Mouse (Mus musculus) spleen, postnatal 14 days (tissue): ENCODE data around the gene Svop.

ENCODE experiments used
- DNase-seq, 2 experiments: peaks; one replicate each; pipeline ENCODE4 v3.0.0; 2021 to 2022; ENCODE audit warnings: low spot score in 2 of 2

Gene Svop

GRCm38 (mm10) chr5:114106391-114106935 lies 15.1 kb upstream of the Svop start:
- DNase-seq = no peak

DNA sequence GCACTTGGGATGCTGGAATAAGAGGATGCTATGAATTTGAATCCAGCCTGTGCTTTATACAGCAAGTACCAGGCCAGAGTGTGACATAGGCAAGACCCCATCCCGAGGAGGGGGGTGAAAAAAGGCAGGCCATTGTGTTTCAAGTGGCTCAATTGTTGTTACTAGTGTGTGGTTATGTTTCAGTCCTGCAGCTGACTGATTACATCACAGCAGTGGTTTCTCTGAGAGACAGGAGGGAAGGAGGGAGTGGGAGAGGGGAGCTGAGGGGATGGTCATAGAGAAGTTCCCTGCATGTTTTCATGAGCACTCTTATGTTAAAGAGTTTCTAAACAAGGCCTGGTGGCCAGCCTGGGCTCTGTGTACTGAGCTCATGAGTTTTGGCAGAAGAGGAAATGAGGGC lies 11.4 kb upstream of the Svop start:
- no peak for DNase-seq

GRCm38 (mm10) chr5:114101873-114102272 lies 10.5 kb upstream of the Svop start:
- no peak for DNase-seq

GRCm38 (mm10) chr5:114100390-114101099 lies 9.2 kb upstream of the Svop start:
- no peak for DNase-seq

DNA sequence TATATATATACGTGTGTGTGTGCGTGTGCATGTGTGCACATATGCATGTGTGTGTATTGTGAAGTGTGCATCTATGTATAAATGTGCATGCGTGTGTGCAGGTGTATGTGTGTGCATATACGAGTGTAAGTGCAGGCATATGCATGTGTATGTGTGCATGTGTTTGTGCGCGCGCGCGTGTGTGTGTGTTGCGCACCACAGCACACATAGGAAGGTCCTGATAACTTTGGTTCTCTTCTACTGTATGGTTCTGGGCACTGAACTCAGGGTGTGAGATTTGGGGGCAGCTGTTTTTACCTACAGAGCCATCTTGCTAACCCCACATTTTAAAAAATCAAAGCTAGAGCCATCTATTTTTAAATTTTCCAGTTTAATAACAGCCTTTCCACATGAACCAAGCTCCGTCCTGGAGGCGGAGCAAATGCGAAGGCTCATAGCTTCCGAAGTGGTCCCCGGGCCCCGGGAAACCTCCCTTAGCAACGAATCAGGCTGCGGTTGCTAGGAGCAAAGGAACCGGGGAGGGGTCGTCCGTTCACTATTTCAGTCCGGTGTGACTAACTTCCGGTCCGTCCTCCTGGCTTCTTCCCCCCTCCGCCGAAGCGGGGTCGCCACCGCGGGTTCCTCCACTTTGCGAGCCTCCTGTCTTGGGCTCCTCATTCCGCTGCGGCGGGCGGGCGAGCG lies 8.5 kb upstream of the Svop start:
- DNase-seq = peak; percentile 76 to 85

GRCm38 (mm10) chr5:114090421-114091013 lies 853 bp downstream of the Svop start:
- DNase-seq = no peak

DNA sequence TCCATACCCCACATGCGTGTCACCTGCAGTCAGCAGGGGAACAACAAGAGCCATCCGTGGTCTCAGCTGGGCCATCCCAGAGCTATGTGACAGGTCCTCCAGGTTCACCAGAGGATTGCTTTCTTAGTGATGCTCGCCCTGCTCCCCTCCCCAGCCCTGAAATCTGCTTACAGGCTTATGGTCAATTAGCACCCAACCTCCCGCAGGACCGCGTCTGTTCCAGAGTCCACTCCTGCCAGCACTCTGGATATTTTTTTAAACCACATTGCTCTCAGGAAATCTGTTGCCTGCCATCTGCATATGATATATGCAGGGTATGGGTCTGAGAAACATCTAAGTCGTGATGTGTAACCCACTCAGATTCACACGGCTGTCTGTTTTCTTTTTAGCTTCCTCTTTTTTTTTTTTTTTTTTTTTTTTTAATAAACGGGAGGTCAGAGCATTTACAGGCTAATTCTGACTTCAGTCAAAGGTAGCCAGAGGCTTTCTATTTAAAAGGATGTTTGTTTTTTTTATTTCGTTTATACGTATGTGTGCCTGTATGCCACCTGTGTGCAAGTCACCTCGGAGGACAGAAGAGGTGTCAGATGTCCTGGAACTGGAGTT lies 3.4 kb downstream of the Svop start:
- no peak for DNase-seq

DNA sequence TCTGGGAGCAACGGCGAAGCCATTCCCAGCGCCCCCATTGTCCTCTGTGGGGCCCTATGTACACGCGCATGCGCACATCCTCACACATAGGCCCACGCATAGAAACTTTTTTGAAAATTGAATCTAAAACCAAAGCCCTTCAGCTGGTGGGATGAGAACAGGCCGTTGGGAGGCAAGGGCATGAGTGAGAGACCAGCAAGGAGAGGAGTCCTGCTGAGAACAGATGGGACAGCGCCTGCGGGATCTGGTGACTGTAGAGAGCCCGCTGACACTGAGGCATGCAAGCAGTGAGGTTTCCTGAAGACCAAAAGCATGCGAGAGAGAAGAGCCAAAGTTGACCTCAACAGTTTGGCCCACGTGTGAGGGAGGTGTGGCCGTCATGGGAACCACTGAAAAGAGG lies 5.9 kb downstream of the Svop start:
- no peak for DNase-seq

GRCm38 (mm10) chr5:114077009-114077408 lies 14.4 kb downstream of the Svop start:
- DNase-seq = no peak

DNA sequence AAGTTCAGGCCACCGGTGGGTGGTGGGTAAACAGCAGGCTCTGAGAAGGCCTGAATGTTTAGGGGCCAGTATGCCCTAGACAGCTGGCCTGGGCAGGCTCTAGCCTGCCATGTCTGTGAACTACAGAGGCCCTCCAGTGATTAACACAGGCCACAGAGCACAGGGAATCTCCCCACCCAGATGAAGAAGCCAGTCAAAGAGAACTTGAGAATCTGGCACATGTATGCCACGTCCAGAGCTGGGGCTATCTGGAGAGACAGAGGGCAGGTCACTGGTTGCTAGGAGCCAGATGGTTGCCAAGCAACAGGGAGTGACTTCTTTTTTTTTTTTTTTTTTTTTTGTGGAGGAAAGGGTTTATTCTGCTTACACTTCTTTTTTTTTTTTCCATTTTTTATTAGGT lies 19.1 kb downstream of the Svop start:
- DNase-seq = no peak

DNA sequence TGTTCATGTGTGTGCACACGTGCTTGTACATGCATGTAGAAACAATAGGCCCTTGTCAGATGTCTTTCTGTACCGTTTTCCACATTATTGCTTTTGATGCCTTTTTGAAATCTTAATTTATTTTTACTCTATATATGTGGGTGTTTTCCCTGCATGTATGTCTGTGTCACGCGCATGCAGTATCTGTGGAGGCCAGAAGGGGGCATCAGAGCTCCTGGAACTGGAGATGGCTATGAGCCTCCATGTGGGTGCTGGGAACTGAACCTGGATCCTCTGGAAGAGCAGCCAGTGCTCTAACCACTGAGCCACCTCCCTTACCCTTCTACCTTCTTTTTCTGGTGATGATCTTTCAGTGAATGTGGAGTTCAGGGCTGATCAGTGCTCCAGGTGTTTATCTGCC lies 20.5 kb downstream of the Svop start:
- no peak for DNase-seq

- DNase-seq = no peak
Measured at GRCm38 (mm10) chr5:114067982-114068381, 23.4 kb downstream of the Svop start.

- no peak for DNase-seq
Measured at GRCm38 (mm10) chr5:114067543-114067942, 23.8 kb downstream of the Svop start.

DNA sequence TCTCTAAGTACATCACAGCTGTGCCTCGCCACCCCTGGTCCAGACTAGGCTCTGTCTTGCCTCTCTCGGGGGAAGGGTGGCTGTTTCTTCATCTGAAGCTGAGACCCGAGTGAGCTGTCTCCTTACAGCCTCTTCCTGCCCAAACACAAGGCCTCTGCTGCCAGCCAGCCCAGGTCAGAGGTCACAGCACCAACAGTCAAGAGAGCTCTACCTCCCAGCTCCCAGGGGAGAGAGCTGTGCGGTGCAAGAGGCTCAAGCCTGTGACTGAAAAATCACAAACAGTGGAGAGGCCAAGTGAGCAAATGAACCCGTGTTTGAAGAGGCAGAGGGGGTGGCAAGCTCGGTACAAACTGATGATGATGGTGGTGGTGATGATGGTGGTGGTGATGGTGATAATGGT lies 24.8 kb downstream of the Svop start:
- DNase-seq = no peak

DNA sequence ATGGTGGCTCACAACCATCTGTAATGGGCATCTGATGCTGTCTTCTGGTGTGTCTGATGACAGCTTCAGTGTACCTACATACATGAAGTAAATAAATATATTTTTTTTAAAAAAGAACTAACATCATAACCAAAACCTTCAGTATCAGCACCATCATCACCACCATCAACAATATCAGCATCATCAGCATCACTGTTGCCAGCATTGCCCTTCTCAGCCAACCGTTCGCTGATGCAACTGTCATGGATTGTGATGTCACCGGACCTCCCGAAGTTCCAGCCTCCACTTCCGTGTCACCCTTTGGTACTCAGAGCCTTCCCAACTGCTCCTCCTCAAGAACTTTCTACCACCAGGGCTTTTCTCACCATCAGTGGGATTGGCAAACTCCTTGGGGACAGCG lies 26.2 kb downstream of the Svop start, which contains the start of gene Usp30:
Usp30 (plus strand) TSS at position 301 of the 400 bp plus-strand sequence.
- no peak for DNase-seq

- no peak for DNase-seq
Measured at GRCm38 (mm10) chr5:114063958-114064357, 27.4 kb downstream of the Svop start.

DNA sequence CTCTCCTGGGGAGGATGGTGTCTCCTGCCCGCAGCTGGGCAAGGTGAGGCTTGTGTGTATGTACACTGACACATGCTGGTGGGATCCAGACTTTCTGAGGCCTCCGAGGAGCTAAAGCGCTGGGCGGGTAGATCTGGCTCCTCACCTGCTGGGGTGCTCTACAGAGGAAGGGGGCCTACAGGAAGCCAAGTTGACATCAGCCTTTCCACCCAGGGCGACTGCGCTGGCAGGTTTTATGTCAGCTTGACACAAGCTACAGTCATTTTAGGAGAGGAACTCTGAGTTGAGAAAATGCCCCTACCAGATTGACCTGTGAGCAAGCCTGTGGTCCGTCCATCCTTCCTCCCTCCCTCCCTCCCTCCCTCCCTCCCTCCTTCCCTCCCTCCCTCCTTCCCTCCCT lies 29.7 kb downstream of the Svop start:
- DNase-seq = no peak

DNA sequence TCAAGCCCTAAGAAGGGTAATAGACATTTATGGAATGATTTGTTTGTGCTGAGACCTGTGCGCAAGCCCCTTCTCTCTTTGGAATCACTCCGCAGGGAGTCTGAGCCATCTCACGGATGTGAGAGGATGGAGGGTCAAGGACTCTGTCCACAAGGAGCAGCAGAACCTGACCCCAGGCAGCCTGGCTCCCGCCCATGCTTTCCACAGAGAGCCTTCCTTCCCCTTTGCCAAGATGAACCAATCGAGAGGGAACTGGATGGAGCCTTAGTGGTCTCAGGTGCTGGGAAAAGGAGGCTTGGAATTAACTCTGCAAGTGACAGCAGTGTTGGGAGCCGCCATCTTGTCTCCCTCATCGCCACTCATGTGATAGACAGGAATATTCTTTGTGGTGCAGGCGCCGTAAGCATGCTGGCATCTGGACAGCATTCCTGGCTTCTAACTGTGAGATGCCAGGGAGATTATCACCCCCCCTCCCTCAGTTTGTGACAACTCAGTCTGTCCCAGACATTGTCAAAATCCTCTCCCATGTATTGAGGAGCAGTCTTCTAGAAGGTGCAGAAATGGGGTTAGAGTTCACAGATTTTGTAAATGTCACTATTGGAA lies 34.1 kb downstream of the Svop start:
- DNase-seq = no peak

DNA sequence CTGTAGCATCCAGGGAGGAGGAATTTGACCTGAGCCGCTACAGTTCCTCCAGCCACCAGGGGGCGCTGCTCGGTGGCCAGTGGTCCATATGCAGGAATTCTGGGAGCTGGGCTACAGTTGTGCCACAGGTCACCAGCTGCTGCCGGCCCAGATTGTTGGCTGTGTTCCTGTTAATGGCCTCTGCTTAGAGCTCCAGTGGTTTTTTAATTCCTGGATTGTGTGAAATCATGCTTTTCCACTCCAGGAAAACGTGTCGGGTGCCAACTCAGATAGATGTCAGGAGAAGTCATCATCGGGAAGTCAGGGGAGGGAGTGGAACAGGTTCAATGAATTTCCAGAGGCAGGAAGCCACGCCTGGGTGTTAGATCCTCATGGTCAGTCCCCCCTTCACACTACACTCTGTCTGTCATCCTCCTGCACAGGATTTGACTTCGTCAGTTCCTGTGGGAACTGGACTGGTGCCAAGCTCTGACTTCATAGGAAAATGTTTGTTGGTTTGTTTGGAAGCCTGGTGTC lies 39.1 kb downstream of the Svop start:
- DNase-seq = peak in 1 of 2 experiments; percentile 42

- no peak for DNase-seq
Measured at GRCm38 (mm10) chr5:114048731-114049308, 42.5 kb downstream of the Svop start.

- no peak for DNase-seq
Measured at GRCm38 (mm10) chr5:114047182-114047581, 44.2 kb downstream of the Svop start.
